Mouse (Mus musculus) embryonic facial prominence, embryonic 13.5 days (tissue): ENCODE data around the gene Evpl. TPM values are rescaled to one million over a fixed set of nuclear protein-coding genes. Genes with fewer than 3 reads are reported as not detected.
A peak's percentile ranks its signal among the peaks of the same experiment; 100 is the strongest.

Experiments used
- ATAC-seq: fragments of 200-750 bp; cut with Nextera tagmentation; 2 replicates; pipeline ENCODE4 v1.8.0; 2017; ENCODE audit warnings: low read depth; ENCODE audit not compliant: insufficient number of reproducible peaks, insufficient read depth, low FRiP score, low TSS enrichment
- H3K27ac ChIP-seq: fragments of 300-500 bp; sonication (generic); 2 replicates; pipeline ENCODE4 v1.5.1; 2015; ENCODE audit warnings: moderate library complexity, mild to moderate bottlenecking, inconsistent platforms
- H3K27me3 ChIP-seq: fragments of 300-500 bp; sonication (generic); 2 replicates; pipeline ENCODE4 v1.6.1; 2015; ENCODE audit warnings: mild to moderate bottlenecking, inconsistent platforms
- H3K36me3 ChIP-seq: fragments of 300-500 bp; sonication (generic); 2 replicates; pipeline ENCODE4 v1.6.1; 2015; ENCODE audit warnings: mild to moderate bottlenecking, inconsistent platforms
- H3K4me1 ChIP-seq: fragments of 300-500 bp; sonication (generic); 2 replicates; pipeline ENCODE4 v1.6.1; 2015; ENCODE audit warnings: inconsistent platforms
- H3K4me2 ChIP-seq: fragments of 300-500 bp; sonication (generic); 2 replicates; pipeline ENCODE4 v1.6.1; 2015; ENCODE audit warnings: moderate library complexity, mild to moderate bottlenecking, inconsistent platforms
- H3K4me3 ChIP-seq: fragments of 300-500 bp; sonication (generic); 2 replicates; pipeline ENCODE4 v1.5.1; 2015; ENCODE audit warnings: mild to moderate bottlenecking, inconsistent platforms
- H3K9ac ChIP-seq: fragments of 300-500 bp; sonication (generic); 2 replicates; pipeline ENCODE4 v1.6.1; 2015; ENCODE audit warnings: mild to moderate bottlenecking, inconsistent platforms
- H3K9me3 ChIP-seq: fragments of 300-500 bp; sonication (generic); 2 replicates; pipeline ENCODE4 v1.6.1; 2016; ENCODE audit warnings: inconsistent platforms
- WGBS: fragments of 180-500 bp; shearing (Covaris S2); methylation state at CpG from one replicate; pipeline ENCODE4 v1.1.7; 2015; ENCODE audit warnings: mixed read lengths; 5-methylcytosine and 5-hydroxymethylcytosine counted together
- polyA plus RNA-seq: library from polyadenylated mRNA; unstranded; fragments of >200 nt; fragmentation: Nextera tagmentation; extraction: Ambion mirVana; gene quantifications from 2 replicates; pipeline ENCODE4 v1.2.1, GENCODE M21; 2015

The Evpl gene
- polyA plus RNA-seq, 1 experiment from 2014 or later = 4.8 TPM

DNA sequence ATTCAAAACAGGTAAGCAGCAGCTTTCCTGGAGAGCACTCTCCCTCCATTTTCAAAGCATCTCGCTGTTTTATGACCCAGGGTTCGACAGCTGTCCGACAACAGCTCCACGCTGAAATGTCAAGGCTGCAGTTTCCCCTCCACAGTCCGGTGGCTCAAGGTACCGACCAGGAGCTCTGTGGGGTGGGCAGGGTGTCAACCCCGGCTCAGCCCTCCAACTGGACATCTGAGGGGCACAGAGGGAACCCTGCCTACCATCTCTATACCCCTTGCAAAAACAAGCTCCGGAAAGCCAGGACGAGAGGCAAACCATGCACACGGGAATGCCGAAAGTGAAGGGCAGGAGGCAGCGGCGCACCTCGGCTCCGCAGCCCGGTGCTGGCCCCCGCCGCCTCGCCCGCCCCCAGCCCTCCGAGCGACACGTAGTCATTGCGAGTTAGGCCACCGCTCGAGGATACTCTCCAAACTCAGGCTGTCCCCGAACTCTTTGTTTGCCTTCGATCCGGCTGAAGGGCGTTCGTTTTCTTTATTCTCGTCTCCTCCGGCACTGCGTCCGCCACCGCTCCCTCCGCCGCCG lies 35.7 kb upstream of the Evpl start:
- under 1% methylated on average over 39 of the region's 39 CpGs for WGBS
- no peaks in the 10 kb centered on the region for H3K9me3 ChIP-seq
- peaks cover 33% of the 10 kb centered on the region for H3K36me3 ChIP-seq
- peak overlapping the region; percentile 91 for H3K27ac ChIP-seq
- H3K4me1 ChIP-seq = peaks cover 34% of the 10 kb centered on the region
- peak overlapping the region; percentile 99 for H3K4me3 ChIP-seq
- peak; percentile 44; the same call in 1 of the 2 replicates for ATAC-seq
- peak overlapping the region; percentile 98 for H3K9ac ChIP-seq
- peak overlapping the region; percentile 65 for H3K4me2 ChIP-seq
- no peaks in the 10 kb centered on the region for H3K27me3 ChIP-seq

DNA sequence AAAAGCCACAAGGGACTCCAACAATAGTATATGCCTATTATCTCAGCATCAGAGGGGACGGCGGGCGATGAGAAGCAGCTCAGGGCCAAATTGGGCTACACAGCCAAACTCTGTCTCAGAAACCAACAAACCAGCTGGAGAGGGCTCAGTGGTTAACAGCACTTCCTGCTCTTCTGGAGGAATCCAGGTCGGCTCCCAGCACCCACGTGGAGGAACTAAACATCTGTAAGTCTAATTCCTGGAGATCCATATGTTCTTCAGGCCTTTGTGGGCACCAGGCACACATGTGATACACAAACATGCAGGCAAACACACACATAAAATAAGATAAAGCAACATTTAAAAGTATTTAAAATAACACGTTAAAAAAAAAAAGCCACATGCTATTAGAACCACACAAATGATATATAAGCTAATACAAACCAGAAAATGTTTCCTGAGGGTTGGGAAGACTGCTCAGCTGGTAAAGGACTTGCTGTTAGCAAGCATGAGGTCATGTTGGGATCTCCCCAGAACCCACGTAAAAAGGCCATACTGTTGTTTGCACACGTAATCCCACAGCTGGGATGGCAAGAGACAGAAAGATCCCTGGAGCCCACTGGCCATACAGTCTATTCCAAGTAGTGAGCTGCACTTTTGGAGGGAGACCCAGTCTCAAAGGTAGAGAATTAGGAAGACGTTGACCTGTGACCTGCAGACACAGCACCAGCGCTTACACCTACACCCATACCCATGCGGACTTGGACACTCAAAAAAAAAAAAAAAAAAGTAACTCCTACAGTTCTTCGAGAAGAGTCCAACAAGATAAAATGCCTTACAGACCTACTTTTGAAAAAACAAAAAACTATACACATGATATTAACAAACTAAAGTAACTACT lies 35.0 kb upstream of the Evpl start:
- peak overlapping the region; percentile 65 for H3K4me2 ChIP-seq
- peak overlapping the region; percentile 99 for H3K4me3 ChIP-seq
- H3K36me3 ChIP-seq = peaks cover 40% of the 10 kb centered on the region
- H3K9me3 ChIP-seq = no peaks in the 10 kb centered on the region
- ATAC-seq = no peak
- WGBS = 43% methylated on average over 12 of the region's 12 CpGs
- H3K27ac ChIP-seq = no peak overlapping the region
- peaks cover 34% of the 10 kb centered on the region for H3K4me1 ChIP-seq
- H3K9ac ChIP-seq = peak overlapping the region; percentile 98
- H3K27me3 ChIP-seq = no peaks in the 10 kb centered on the region

DNA sequence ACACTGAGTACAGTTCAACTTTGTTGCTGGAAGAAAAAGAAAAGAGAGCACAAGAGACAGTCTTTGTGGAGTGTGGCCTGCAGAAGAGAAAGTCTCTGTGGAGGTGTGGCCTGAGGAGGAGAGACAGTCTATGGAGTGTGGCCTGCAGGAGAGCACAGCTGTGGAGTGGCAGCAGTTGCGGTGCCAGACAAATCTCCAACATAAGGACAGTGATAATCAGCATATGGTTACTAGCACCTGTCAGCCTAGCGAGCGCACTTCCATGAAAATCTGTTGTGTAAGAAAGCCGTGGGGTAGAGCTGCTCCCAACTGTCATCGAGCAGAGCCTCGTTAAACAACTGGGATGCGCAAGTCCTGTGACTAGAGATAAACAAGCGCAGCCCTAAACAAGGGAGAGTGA lies 31.7 kb upstream of the Evpl start:
- H3K27ac ChIP-seq = no peak overlapping the region
- H3K36me3 ChIP-seq = peaks cover 71% of the 10 kb centered on the region
- WGBS = 92% methylated on average over 8 of the region's 8 CpGs
- H3K4me1 ChIP-seq = peaks cover 32% of the 10 kb centered on the region
- no peaks in the 10 kb centered on the region for H3K9me3 ChIP-seq
- ATAC-seq = no peak
- no peak overlapping the region for H3K4me3 ChIP-seq
- H3K4me2 ChIP-seq = no peak overlapping the region
- H3K27me3 ChIP-seq = no peaks in the 10 kb centered on the region
- H3K9ac ChIP-seq = no peak overlapping the region

DNA sequence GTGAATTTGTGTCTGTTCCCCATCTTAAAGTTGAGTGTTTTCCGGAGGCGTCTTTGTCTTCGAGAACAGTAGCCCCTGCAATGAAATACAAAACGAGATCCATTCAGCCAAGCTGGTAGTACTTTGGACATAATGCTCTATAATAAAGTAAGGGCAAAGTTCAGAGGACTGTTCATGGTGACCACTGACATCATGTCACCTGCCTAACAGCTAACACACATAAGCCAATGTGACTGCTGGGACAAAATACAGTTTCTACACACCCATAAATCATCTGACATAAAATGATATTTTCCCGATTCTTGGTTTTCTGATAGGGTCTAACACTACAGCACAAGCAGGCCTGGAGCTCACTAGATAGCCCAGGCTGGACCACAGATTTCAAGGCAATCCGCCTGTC lies 30.4 kb upstream of the Evpl start:
- H3K4me1 ChIP-seq = peaks cover 28% of the 10 kb centered on the region
- H3K4me3 ChIP-seq = no peak overlapping the region
- no peak overlapping the region for H3K9ac ChIP-seq
- no peaks in the 10 kb centered on the region for H3K27me3 ChIP-seq
- WGBS = 91% methylated on average over 6 of the region's 6 CpGs
- no peak overlapping the region for H3K27ac ChIP-seq
- no peak overlapping the region for H3K4me2 ChIP-seq
- ATAC-seq = no peak
- no peaks in the 10 kb centered on the region for H3K9me3 ChIP-seq
- H3K36me3 ChIP-seq = peaks cover 83% of the 10 kb centered on the region

DNA sequence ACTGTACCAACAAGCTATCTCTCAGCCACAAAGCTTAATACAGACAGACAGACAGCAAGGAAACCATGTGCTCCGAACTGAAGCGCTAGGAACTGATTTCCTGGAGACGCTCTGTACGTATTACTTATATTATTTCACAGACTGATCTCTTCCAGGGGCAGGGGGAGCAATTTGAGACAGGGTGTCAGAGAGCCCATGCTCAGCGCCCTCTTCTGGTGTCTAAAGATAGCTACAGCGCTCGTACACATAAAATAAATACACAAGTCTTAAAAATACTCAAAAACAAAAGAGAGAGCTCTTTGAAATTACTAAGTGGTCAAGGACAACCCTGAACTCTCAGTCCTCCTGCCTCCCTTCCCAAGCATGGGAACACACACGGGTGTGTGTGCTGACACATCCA lies 29.8 kb upstream of the Evpl start:
- no peaks in the 10 kb centered on the region for H3K9me3 ChIP-seq
- 81% methylated on average over 8 of the region's 8 CpGs for WGBS
- peaks cover 90% of the 10 kb centered on the region for H3K36me3 ChIP-seq
- no peak for ATAC-seq
- no peak overlapping the region for H3K4me2 ChIP-seq
- H3K9ac ChIP-seq = no peak overlapping the region
- peaks cover 23% of the 10 kb centered on the region for H3K4me1 ChIP-seq
- no peak overlapping the region for H3K27ac ChIP-seq
- H3K4me3 ChIP-seq = no peak overlapping the region
- no peaks in the 10 kb centered on the region for H3K27me3 ChIP-seq

DNA sequence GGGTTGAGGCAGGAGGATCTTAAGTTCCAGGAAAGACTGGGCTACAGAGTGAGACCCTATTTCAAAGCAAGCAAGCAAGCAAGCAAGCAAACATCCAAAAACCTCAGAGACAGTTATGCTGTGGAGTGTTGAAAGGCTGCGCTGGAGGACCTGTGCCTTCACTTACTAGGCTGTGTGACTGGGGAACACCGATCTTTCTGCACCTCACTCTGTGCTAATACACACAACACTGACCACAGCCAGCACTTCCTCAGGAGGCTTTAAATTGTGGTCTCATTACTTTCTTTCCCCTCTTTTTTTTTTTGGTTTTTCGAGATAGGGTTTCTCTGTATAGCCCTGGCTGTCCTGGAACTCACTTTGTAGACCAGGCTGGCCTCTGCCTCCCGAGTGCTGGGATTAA lies 28.0 kb upstream of the Evpl start:
- Histone ChIP-seq H3K27me3 (no peaks in the 10 kb centered on the region), H3K4me1 (0 out of 2 replicates have a peak, but pooled peaks cover 9% of the 10 kb centered on the region), H3K4me2 (no peak overlapping the region), H3K9ac (no peak overlapping the region), H3K9me3 (no peaks in the 10 kb centered on the region), H3K36me3 (peaks cover 98% of the 10 kb centered on the region), H3K4me3 (no peak overlapping the region), H3K27ac (no peak overlapping the region)
- ATAC-seq = no peak
- WGBS = 81% methylated on average over 4 of the region's 4 CpGs

DNA sequence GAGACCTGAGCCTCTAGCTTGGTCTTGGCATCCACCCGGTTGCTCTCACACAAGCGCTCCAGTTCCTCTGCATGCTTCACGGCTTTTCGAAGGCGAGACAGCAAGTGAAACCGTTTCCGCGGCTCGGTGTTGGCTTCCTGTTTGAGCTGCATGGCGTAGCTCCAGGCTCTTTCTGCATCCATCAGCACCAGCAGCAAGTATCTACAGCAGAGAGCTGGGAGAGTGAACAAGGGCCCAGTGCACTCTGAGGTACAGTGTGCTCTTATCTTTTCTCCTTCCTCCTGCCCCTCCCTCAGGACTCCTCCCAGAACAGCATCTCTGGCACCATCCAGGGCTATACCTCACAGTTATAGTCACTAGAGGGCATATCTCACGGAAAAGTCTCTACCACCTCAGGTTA lies 27.5 kb upstream of the Evpl start:
- WGBS = 89% methylated on average over 11 of the region's 11 CpGs
- no peaks in the 10 kb centered on the region for H3K9me3 ChIP-seq
- no peak overlapping the region for H3K9ac ChIP-seq
- 0 out of 2 replicates have a peak, but pooled peaks cover 7% of the 10 kb centered on the region for H3K4me1 ChIP-seq
- H3K4me3 ChIP-seq = no peak overlapping the region
- ATAC-seq = no peak
- peaks cover 98% of the 10 kb centered on the region for H3K36me3 ChIP-seq
- H3K27me3 ChIP-seq = no peaks in the 10 kb centered on the region
- no peak overlapping the region for H3K4me2 ChIP-seq
- H3K27ac ChIP-seq = no peak overlapping the region

DNA sequence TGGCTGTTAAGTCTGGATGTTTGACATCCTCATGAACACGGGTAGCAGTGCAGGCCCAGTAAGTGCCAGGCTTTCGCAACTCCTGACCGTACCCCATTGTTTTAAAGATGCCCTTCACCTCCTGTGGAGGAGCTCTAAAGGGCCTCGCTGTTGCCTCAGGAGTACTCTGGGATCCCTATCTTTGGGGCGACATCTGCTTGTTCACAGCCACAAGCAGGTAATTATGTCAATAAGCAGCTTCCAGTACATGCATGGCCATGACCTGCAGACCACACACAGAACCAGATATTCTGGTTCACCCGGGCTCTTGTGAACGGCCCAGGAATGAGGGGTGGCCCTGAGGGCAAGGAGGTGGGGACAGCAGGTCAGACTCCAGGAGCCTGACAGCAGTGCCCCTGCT lies 22.4 kb upstream of the Evpl start:
- no peak overlapping the region for H3K9ac ChIP-seq

DNA sequence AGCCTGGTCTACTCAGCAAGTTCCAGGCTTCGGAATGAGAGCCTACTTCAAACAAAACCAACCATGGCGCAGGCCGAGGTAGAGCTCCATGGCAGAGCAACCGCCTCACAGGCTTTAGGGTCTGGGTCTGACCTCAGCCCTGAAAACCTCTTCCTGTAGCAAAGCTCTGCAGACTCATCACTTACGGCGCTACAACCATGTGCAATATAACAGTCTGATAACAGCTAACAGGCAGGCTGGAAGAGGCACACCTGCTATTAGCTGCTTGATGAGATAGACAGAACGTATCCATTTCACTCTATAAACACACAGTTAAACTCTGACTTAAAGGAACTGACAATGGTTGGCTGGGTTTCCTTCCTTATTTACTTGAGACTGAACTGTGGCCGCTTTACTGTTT lies 21.6 kb upstream of the Evpl start:
- 93% methylated on average over 8 of the region's 8 CpGs for WGBS

More for the DNA sequence above, 22.4 kb upstream of the Evpl start:
- Histone ChIP-seq H3K9me3 (no peaks in the 10 kb centered on the region), H3K27ac (no peak overlapping the region), H3K4me3 (no peak overlapping the region), H3K4me2 (no peak overlapping the region), H3K4me1 (0 out of 2 replicates have a peak, but pooled peaks cover 4% of the 10 kb centered on the region), H3K27me3 (no peaks in the 10 kb centered on the region), H3K36me3 (peaks cover 98% of the 10 kb centered on the region)
- 78% methylated on average over 7 of the region's 7 CpGs for WGBS
- no peak for ATAC-seq

DNA sequence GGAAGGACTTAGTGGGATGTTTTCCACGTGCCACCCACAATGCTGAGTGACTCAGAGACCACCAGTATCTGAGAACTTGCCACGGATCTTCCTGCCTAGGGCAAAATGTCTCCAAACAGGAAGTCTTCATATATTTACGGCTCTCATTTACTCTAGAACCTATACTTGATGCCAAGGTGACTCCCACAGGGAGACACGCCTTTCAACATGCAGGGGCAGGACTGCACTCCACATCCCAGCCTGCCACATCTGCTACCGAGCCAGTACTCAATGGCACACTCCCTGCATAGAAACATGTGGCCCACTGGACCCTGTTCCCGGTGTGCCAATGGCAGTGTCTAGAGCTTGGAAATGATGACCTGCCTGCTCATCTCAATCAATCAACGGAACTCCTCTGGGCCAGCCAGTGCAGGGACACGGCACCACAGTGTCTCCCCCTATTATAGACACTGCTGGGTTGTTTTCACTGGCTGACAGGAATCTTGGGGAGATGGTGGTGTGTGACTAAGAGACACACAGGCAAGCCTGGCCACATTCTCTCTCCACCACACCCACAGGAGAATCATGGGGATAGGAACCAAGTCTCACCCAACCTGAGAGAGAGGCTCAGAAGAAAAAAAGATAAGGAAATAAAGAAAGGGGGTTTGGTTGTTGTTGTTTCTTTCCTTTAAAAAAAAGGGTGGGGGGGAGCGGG lies 18.3 kb upstream of the Evpl start:
- H3K36me3 ChIP-seq = peaks cover 100% of the 10 kb centered on the region
- no peaks in the 10 kb centered on the region for H3K9me3 ChIP-seq
- 0 out of 2 replicates have a peak, but pooled peaks cover 4% of the 10 kb centered on the region for H3K4me1 ChIP-seq
- no peak overlapping the region for H3K27ac ChIP-seq
- 0 out of 2 replicates have a peak overlapping the region, but pooled peaks have one; percentile 16 for H3K9ac ChIP-seq
- ATAC-seq = no peak
- 77% methylated on average over 9 of the region's 9 CpGs for WGBS
- H3K4me3 ChIP-seq = no peak overlapping the region
- no peak overlapping the region for H3K4me2 ChIP-seq
- no peaks in the 10 kb centered on the region for H3K27me3 ChIP-seq

More for the DNA sequence above, 21.6 kb upstream of the Evpl start:
- no peak overlapping the region for H3K27ac ChIP-seq
- H3K4me3 ChIP-seq = no peak overlapping the region
- no peak overlapping the region for H3K4me2 ChIP-seq
- no peaks in the 10 kb centered on the region for H3K27me3 ChIP-seq
- no peaks in the 10 kb centered on the region for H3K9me3 ChIP-seq
- no peak overlapping the region for H3K9ac ChIP-seq
- H3K36me3 ChIP-seq = peaks cover 100% of the 10 kb centered on the region
- no peak for ATAC-seq
- H3K4me1 ChIP-seq = 0 out of 2 replicates have a peak, but pooled peaks cover 4% of the 10 kb centered on the region

DNA sequence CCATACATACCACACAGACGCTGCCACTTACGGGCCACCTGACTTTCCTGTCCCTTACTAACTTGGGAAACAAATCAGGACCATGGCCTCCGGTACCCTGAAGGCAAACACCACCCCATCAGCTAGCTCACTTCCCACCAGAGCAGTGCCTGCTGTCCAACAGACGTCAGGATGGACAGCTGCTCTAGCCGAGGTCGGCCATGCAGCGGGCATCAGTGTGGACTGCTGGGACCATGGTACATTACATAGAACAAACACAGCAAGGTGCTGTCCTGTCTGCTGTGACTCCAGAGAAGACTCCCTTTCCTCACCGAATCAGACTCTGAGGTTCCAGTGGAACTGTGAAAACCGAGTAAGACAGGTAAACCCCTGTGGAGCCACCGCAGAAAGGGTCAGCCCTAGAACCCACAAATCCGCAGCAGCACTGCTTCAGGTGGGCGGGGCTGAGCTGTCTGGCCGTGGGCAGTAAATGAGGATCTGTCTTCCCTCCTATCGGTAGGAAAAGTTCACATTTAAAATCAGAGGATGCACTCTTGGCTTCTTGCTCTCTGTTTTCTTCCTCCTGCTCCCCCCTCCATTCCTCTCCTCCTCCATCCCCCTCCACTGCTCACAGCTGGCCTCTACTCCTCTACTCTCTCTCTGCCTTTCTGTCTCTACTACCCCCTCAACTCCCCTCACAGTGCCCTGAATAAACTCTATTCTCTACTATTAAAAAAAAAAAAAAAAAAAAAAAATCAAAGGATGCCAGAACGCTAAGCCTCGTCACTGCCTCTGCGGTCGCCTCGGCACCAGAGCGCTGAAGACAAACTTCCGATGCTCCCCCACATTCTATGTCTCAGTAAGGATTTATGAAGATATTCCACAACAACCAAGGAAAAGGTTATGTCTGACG lies 17.5 kb upstream of the Evpl start:
- no peak for ATAC-seq
- Histone ChIP-seq H3K4me3 (no peak overlapping the region), H3K27ac (no peak overlapping the region), H3K4me2 (no peak overlapping the region), H3K9ac (no peak overlapping the region), H3K4me1 (0 out of 2 replicates have a peak, but pooled peaks cover 4% of the 10 kb centered on the region), H3K36me3 (peaks cover 100% of the 10 kb centered on the region), H3K9me3 (no peaks in the 10 kb centered on the region), H3K27me3 (no peaks in the 10 kb centered on the region)
- WGBS = 85% methylated on average over 22 of the region's 22 CpGs
